Mouse (Mus musculus): ENCODE data around the gene Xndc1.
"Not testable (repeated sequence)": the region's sequence is repeated elsewhere in the genome, so short reads cannot be mapped to it uniquely, and the experiment has no call there.

DNA sequence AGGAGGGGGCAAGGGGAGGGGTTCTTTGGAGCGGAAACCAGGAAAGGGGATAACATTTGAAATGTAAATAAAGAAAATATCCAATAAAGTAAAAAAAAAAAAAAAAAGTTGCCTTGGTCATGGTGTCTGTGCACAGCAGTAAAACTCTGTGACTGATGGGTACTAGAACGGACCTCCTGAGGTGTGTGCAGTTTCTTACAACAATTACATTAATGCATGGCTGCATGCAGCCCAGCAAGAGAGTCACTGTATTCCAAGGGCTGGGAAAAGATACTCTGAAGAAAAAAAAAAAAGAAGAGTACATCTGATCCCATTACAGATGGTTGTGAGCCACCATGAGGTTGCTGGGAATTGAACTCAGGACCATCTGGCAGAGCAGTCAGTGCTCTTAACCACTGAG is 44.4 kb upstream of the Xndc1 start:
- TF ChIP-seq POLR2A (IDR thresholded peaks at IDR 0.05; ENCODE audit: borderline replicate concordance, low read depth, low read length); CTCF (IDR thresholded peaks at IDR 0.05; ENCODE audit: low read depth, low read length): not testable (repeated sequence)
